12 mouse cellular contexts compared by ENCODE assay signal in genomic region chr9:20842670-20843069, GRCm38 (mm10). TPM values are rescaled to one million over a fixed set of nuclear protein-coding genes. Genes with fewer than 3 reads are reported as not detected.
DNase-seq lines count a peak whose midpoint lies in the region; ATAC-seq and TF ChIP-seq lines count a peak whose summit lies in the region.
"Had no signal": no experiment of that assay in that cellular context is flagged by ENCODE, and none has a peak within 500 bp of the region (broad histone marks: within the 10 kb centered on the region; RNA-seq: fewer than 3 reads in every experiment).

No protein-coding gene starts in this region.

- WGBS in limb, embryonic 14.5 days, result 33% methylated on average over 2 of the region's 2 CpGs
- WGBS in limb, embryonic 10.5 days, result 32% methylated on average over 2 of the region's 2 CpGs

- H3K9ac ChIP-seq in limb, embryonic 14.5 days (ENCODE audit: low read depth, low read length, severe bottlenecking), result no peak overlapping the region
- H3K9ac ChIP-seq: lung, embryonic 15.5 days; stomach, embryonic 15.5 days had no signal

- H3K9me3 ChIP-seq in limb, embryonic 14.5 days (ENCODE audit: control insufficient read depth, low read length), result no peaks in the 10 kb centered on the region
- H3K9me3 ChIP-seq in limb, embryonic 10.5 days (replicated peaks), result no peaks in the 10 kb centered on the region
- H3K9me3 ChIP-seq: lung, embryonic 15.5 days; stomach, embryonic 15.5 days had no signal

- no peaks in the 10 kb centered on the region for H3K36me3 ChIP-seq in limb, embryonic 14.5 days (ENCODE audit: control insufficient read depth, insufficient read depth, low read length)
- no peaks in the 10 kb centered on the region for H3K36me3 ChIP-seq in limb, embryonic 10.5 days
- H3K36me3 ChIP-seq: lung, embryonic 15.5 days; stomach, embryonic 15.5 days had no signal

- no peak overlapping the region for H3K4me2 ChIP-seq in limb, embryonic 14.5 days (replicated peaks; ENCODE audit: low read depth, low read length, severe bottlenecking)
- H3K4me2 ChIP-seq: lung, embryonic 15.5 days; stomach, embryonic 15.5 days had no signal

- no peaks in the 10 kb centered on the region for H3K27me3 ChIP-seq in limb, embryonic 14.5 days (ENCODE audit: control insufficient read depth, insufficient read depth, low read length)
- no peaks in the 10 kb centered on the region for H3K27me3 ChIP-seq in limb, embryonic 10.5 days (ENCODE audit: low read depth, poor library complexity, severe bottlenecking)
- H3K27me3 ChIP-seq: lung, embryonic 15.5 days; stomach, embryonic 15.5 days had no signal

- no peak for TF ChIP-seq POLR2A in limb, embryonic 14.5 days (IDR thresholded peaks at IDR 0.05; ENCODE audit: borderline replicate concordance, extremely low read depth, insufficient read depth, insufficient read length)

- intact Hi-C loops in gastrocnemius, postnatal 14 days (cut with DNase I; ENCODE audit: low total_unique reads), result no loop called here

- ATAC-seq in frontal cortex, adult (ENCODE audit: low TSS enrichment), result peak; percentile 89
- ATAC-seq in limb, embryonic 14.5 days (ENCODE audit: low FRiP score, low read depth), result no peak
- ATAC-seq in megakaryocyte progenitor cell, adult 5-6 weeks (replicated peaks; ENCODE audit: poor library complexity), result peak; percentile 44; the same call in 1 of the 2 replicates

- no peak overlapping the region for H3K4me3 ChIP-seq in limb, embryonic 14.5 days (replicated peaks; ENCODE audit: low read length)
- no peak overlapping the region for H3K4me3 ChIP-seq in limb, embryonic 10.5 days
- H3K4me3 ChIP-seq: lung, embryonic 15.5 days; stomach, embryonic 15.5 days had no signal

- DNase-seq in frontal cortex, postnatal 14 days (ENCODE audit: low spot score in 2 of 2), result no peak
- peak; percentile 22 for DNase-seq in limb, embryonic 14.5 days (ENCODE audit: low spot score)
- DNase-seq in limb, embryonic 10.5 days (ENCODE audit: low spot score), result no peak
- peak; percentile 64 for DNase-seq in NIH3T3 (ENCODE audit: low read depth)
- DNase-seq in thymus, postnatal 25 days, result no peak
- DNase-seq in gastrocnemius, postnatal 14 days, result no peak
- DNase-seq: heart, adult 11 months had no signal

- H3K4me1 ChIP-seq in limb, embryonic 14.5 days (ENCODE audit: control insufficient read depth, insufficient read depth, low read length), result no peaks in the 10 kb centered on the region
- H3K4me1 ChIP-seq in limb, embryonic 10.5 days, result no peaks in the 10 kb centered on the region
- H3K4me1 ChIP-seq: lung, embryonic 15.5 days; stomach, embryonic 15.5 days had no signal

- no peak overlapping the region for H3K27ac ChIP-seq in limb, embryonic 14.5 days (replicated peaks; ENCODE audit: low read depth, low read length)
- H3K27ac ChIP-seq in limb, embryonic 10.5 days, result no peak overlapping the region
- H3K27ac ChIP-seq: lung, embryonic 15.5 days; stomach, embryonic 15.5 days had no signal

RNA-seq across cellular contexts. Expression of gene Rdh8, which starts 24.4 kb away (rescaled TPM):
- not detected in 2 replicates for polyA plus RNA-seq in limb, embryonic 14.5 days (2012; rRNA removed)
- not detected in 2 replicates for polyA plus RNA-seq in limb, embryonic 14.5 days (2014; fragmentation: Nextera tagmentation; extraction: Ambion mirVana)
- not detected in 2 replicates for polyA plus RNA-seq in limb, embryonic 10.5 days (2016; fragmentation: Nextera tagmentation; extraction: Ambion mirVana)
- not detected in 2 replicates for total RNA-seq in megakaryocyte progenitor cell, adult 5-6 weeks (2015)
- total RNA-seq in megakaryocyte progenitor cell, adult 5-6 weeks (2017), result not detected in 2 replicates
- total RNA-seq in gastrocnemius, postnatal 14 days (2021), result under 1 TPM in 1 of 2 experiments, not detected in 1; 0.22 TPM
- total RNA-seq: adrenal gland, adult 18-20 months had no signal
- polyA plus RNA-seq: lung, embryonic 15.5 days; stomach, embryonic 15.5 days had no signal

RNA-seq across cellular contexts. Expression of gene A230050P20Rik, which starts 25.8 kb away (rescaled TPM):
- polyA plus RNA-seq in limb, embryonic 14.5 days (2012; rRNA removed), result 25.4 and 35.2 TPM in 2 replicates
- 4.5 and 4.7 TPM in 2 replicates for polyA plus RNA-seq in limb, embryonic 14.5 days (2014; fragmentation: Nextera tagmentation; extraction: Ambion mirVana)
- 1.7 and 1.8 TPM in 2 replicates for polyA plus RNA-seq in limb, embryonic 10.5 days (2016; fragmentation: Nextera tagmentation; extraction: Ambion mirVana)
- total RNA-seq in megakaryocyte progenitor cell, adult 5-6 weeks (2015), result 11.8 and 16.3 TPM in 2 replicates
- total RNA-seq in megakaryocyte progenitor cell, adult 5-6 weeks (2017), result 18.1 and 24.1 TPM in 2 replicates
- 1 to 10 TPM; 3.3 to 3.4 TPM for total RNA-seq in gastrocnemius, postnatal 14 days (2021)

RNA-seq across cellular contexts. Expression of gene Col5a3, which starts 27.8 kb away (rescaled TPM):
- polyA plus RNA-seq in limb, embryonic 14.5 days (2012; rRNA removed), result 5.5 and 6.7 TPM in 2 replicates
- 3.2 and 4.5 TPM in 2 replicates for polyA plus RNA-seq in limb, embryonic 14.5 days (2014; fragmentation: Nextera tagmentation; extraction: Ambion mirVana)
- polyA plus RNA-seq in limb, embryonic 10.5 days (2016; fragmentation: Nextera tagmentation; extraction: Ambion mirVana), result 0.06 and 0.13 TPM in 2 replicates
- 0.37 and 0.42 TPM in 2 replicates for total RNA-seq in megakaryocyte progenitor cell, adult 5-6 weeks (2015)
- 0.29 and 0.54 TPM in 2 replicates for total RNA-seq in megakaryocyte progenitor cell, adult 5-6 weeks (2017)
- 10 to 100 TPM; 55.2 to 69.0 TPM for total RNA-seq in gastrocnemius, postnatal 14 days (2021)

RNA-seq across cellular contexts. Expression of gene Angptl6, which starts 36.9 kb away (rescaled TPM):
- 3.1 and 4.0 TPM in 2 replicates for polyA plus RNA-seq in limb, embryonic 14.5 days (2012; rRNA removed)
- 2.4 and 4.3 TPM in 2 replicates for polyA plus RNA-seq in limb, embryonic 14.5 days (2014; fragmentation: Nextera tagmentation; extraction: Ambion mirVana)
- polyA plus RNA-seq in limb, embryonic 10.5 days (2016; fragmentation: Nextera tagmentation; extraction: Ambion mirVana), result 2.4 and 2.9 TPM in 2 replicates
- 0.73 and 0.81 TPM in 2 replicates for total RNA-seq in megakaryocyte progenitor cell, adult 5-6 weeks (2015)
- 0.54 and 0.87 TPM in 2 replicates for total RNA-seq in megakaryocyte progenitor cell, adult 5-6 weeks (2017)
- 1 to 10 TPM; 3.5 to 4.1 TPM for total RNA-seq in gastrocnemius, postnatal 14 days (2021)

RNA-seq across cellular contexts. Expression of gene Ppan, which starts 45.3 kb away (rescaled TPM):
- polyA plus RNA-seq in limb, embryonic 14.5 days (2012; rRNA removed), result 147 and 175 TPM in 2 replicates
- 79.8 and 82.7 TPM in 2 replicates for polyA plus RNA-seq in limb, embryonic 14.5 days (2014; fragmentation: Nextera tagmentation; extraction: Ambion mirVana)
- 103 and 121 TPM in 2 replicates for polyA plus RNA-seq in limb, embryonic 10.5 days (2016; fragmentation: Nextera tagmentation; extraction: Ambion mirVana)
- 46.8 and 49.6 TPM in 2 replicates for total RNA-seq in megakaryocyte progenitor cell, adult 5-6 weeks (2015)
- 147 and 151 TPM in 2 replicates for total RNA-seq in megakaryocyte progenitor cell, adult 5-6 weeks (2017)
- total RNA-seq in gastrocnemius, postnatal 14 days (2021), result 10 to 100 TPM in 1 of 2 experiments, 1 to 10 TPM in 1; 9.7 to 11.9 TPM

Comparison
In these comparisons a context has a peak if more than half of its experiments do, and no peak if none do; other contexts are left out.
1. DNase-seq: peak in limb, embryonic 14.5 days (single experiment) and NIH3T3 (single experiment); none in frontal cortex, postnatal 14 days (0 of 2), limb, embryonic 10.5 days (single experiment), thymus, postnatal 25 days (single experiment) and gastrocnemius, postnatal 14 days (single experiment).
2. RNA of gene Col5a3, which starts 27.8 kb away (total RNA-seq): 55.2 to 69.0 TPM in gastrocnemius, postnatal 14 days; 0.29 to 0.54 TPM in megakaryocyte progenitor cell, adult 5-6 weeks; every median in the first group is over 10 times any median in the second.